Mouse (Mus musculus) intestine, embryonic 16.5 days (tissue): ENCODE results near the gene Atg2b. TPM values are rescaled to one million over a fixed set of nuclear protein-coding genes. Genes with fewer than 3 reads are reported as not detected.
A peak's percentile ranks its signal among the peaks of the same experiment; 100 is the strongest.

Source experiments
- ATAC-seq: fragments of 200-750 bp; cut with Nextera tagmentation; 2 replicates; pipeline ENCODE4 v1.8.0; 2017; ENCODE audit warnings: moderate TSS enrichment, moderate library complexity
- H3K27ac ChIP-seq: fragments of 300-500 bp; sonication (generic); 2 replicates; pipeline ENCODE4 v1.5.1; 2014; ENCODE audit warnings: mild to moderate bottlenecking, low read length
- H3K27me3 ChIP-seq: fragments of 300-500 bp; sonication (generic); replicated peaks from 2 replicates; pipeline ENCODE4 v1.6.1; 2014; ENCODE audit warnings: low read length, control low read depth, mixed read lengths; ENCODE audit not compliant: control insufficient read depth, insufficient read depth
- H3K36me3 ChIP-seq: fragments of 300-500 bp; sonication (generic); 2 replicates; pipeline ENCODE4 v1.6.1; 2014; ENCODE audit warnings: low read length, control low read depth; ENCODE audit not compliant: control insufficient read depth, insufficient read depth
- H3K4me1 ChIP-seq: fragments of 300-500 bp; sonication (generic); 2 replicates; pipeline ENCODE4 v1.6.1; 2014; ENCODE audit warnings: low read length, control low read depth, mixed read lengths; ENCODE audit not compliant: control insufficient read depth, insufficient read depth
- H3K4me2 ChIP-seq: fragments of 300-500 bp; sonication (generic); 2 replicates; pipeline ENCODE4 v1.6.1; 2014; ENCODE audit warnings: low read depth, low read length, control low read depth
- H3K4me3 ChIP-seq: fragments of 300-500 bp; sonication (generic); 2 replicates; pipeline ENCODE4 v1.5.1; 2014; ENCODE audit warnings: mild to moderate bottlenecking, low read length
- H3K9ac ChIP-seq: fragments of 300-500 bp; sonication (generic); 2 replicates; pipeline ENCODE4 v1.6.1; 2014; ENCODE audit warnings: low read depth, low read length
- H3K9me3 ChIP-seq: fragments of 300-500 bp; sonication (generic); 2 replicates; pipeline ENCODE4 v1.6.1; 2016; ENCODE audit warnings: low read length, control low read depth; ENCODE audit not compliant: control insufficient read depth
- WGBS: fragments of 180-500 bp; shearing (Covaris S2); extraction: QIAGEN DNeasy Blood & Tissue Kit; methylation state at CpG from one replicate; pipeline ENCODE4 v1.1.7; 2014; 5-methylcytosine and 5-hydroxymethylcytosine counted together
- polyA plus RNA-seq: library from polyadenylated mRNA; unstranded; fragments of >200 nt; fragmentation: Nextera tagmentation; extraction: Ambion mirVana; gene quantifications from 2 replicates; pipeline ENCODE4 v1.2.1, GENCODE M21; 2015

The Atg2b gene
- polyA plus RNA-seq, 1 experiment from 2014 or later: 10.5 TPM

DNA sequence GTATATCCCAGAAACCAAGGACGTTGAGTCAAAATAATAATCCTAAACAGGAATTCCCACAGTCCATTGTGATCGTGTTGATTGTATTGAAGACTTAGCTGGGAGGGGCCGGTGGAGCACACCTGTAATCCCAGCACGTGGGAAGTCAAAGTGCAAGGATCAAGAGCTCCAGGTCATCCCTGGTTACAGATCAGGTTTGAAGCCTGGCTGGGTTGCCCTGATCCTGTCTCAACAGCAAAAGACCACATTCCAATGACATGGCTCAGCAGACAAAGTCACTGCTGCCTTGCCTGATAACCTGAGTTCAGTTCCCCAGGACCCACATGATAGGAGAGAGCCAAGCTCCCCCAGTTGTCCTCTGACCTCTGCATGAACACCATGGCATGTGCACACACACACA, 2.4 kb upstream of the Atg2b start:
- peaks cover 14% of the 10 kb centered on the region for H3K4me1 ChIP-seq
- no peaks in the 10 kb centered on the region for H3K27me3 ChIP-seq
- WGBS: 68% methylated on average over 4 of the region's 4 CpGs
- H3K9ac ChIP-seq: no peak overlapping the region
- no peaks in the 10 kb centered on the region for H3K9me3 ChIP-seq
- H3K36me3 ChIP-seq: no peaks in the 10 kb centered on the region
- H3K4me3 ChIP-seq: no peak overlapping the region
- ATAC-seq: peak; percentile 22
- H3K4me2 ChIP-seq: no peak overlapping the region
- H3K27ac ChIP-seq: peak overlapping the region; percentile 71

DNA sequence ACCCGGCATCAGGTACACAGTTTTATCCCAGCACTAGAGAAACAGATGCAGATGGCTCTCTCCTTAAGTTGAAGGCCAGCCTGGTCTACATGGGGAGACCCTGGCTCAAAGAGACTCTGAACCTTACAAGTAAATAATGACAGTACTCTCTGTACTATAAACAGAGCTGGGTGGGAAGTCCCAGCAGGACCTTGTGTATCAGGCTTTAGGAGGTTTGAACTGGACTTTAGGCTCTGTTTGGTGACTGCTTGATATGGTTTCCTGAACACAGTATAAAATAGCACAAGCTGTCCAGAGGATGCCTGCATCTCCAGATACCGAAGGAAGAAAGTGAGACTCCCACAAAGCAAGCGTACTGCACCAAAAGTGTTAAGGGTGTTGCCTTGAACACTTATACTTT, 1.8 kb upstream of the Atg2b start:
- no peak for ATAC-seq
- no peak overlapping the region for H3K9ac ChIP-seq
- no peaks in the 10 kb centered on the region for H3K27me3 ChIP-seq
- no peaks in the 10 kb centered on the region for H3K9me3 ChIP-seq
- 90% methylated on average over 3 of the region's 3 CpGs for WGBS
- no peak overlapping the region for H3K4me2 ChIP-seq
- no peak overlapping the region for H3K4me3 ChIP-seq
- no peak overlapping the region for H3K27ac ChIP-seq
- H3K36me3 ChIP-seq: no peaks in the 10 kb centered on the region
- H3K4me1 ChIP-seq: peaks cover 17% of the 10 kb centered on the region

DNA sequence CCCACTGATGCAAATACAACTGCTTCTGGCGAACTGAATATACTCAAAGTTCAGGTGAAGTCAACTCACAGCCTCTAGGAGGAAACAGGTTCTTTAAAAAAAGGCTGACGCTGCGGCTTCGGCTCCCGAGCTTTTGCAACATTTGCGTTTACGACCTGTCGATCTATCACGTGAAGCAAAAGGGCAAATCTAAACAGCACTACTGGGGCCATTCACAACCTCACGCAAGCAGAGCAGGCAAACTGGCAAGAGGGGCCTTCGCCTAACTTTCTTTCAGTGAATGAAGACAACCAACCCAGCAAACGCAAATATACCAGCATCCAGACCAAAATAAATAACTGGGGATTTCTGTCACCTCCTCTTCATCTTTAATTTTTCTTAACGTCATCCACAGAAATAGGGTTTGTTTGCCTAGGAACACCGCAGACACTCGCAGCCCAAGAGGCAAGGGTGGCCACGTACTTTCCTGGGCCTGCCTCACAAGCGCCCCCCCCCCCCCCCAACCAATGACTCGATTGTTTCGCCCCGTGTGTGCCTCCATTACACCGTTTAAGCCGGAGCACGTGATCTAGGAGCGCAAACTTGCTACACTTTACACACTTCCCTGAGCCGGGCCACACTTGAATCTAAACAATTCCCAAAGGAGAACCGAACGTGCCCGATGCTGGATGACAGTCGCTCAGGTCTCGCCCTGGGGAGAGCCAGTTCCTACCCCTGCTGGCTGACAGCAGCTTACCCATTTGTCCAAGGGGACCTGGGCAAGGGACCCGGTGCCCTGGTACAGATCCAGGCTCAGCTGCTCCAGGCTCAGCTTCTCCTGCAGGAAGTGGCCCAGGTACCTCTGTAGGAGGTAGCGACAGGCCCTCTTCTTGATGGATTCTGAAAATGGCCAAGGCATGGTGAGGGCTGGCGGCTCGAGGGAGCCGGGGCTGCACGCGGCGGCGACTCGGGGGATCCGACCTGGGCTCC, 794 bp downstream of the Atg2b start, which contains the start of gene Gskip:
Gene Gskip (plus strand): TSS at position 897 of the 969 bp plus-strand sequence.
- WGBS: under 1% methylated on average over 41 of the region's 41 CpGs

DNA sequence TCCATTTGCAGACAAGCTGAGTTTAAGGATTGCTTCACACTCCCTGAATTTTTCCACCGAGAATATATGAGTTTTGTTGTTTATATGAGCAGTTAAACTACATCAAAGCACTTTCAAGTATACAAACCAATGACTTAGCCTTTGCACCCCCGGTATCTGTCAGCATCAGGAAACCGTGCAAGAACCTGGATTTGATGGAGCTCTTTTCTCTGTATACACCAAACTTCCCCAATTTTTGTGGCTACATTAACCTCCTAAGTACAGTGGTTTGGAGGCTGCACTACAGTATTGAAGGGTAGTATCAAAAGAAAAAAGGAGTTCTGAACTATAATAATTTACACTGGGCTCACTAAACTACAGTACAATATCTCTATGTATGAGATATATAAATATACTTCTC, 6.2 kb downstream of the Atg2b start:
- Histone ChIP-seq H3K27me3 (no peaks in the 10 kb centered on the region), H3K27ac (no peak overlapping the region), H3K9me3 (no peaks in the 10 kb centered on the region), H3K9ac (no peak overlapping the region), H3K4me2 (no peak overlapping the region), H3K4me3 (no peak overlapping the region), H3K36me3 (peaks cover 6% of the 10 kb centered on the region; the same call in 1 of the 2 replicates), H3K4me1 (peaks cover 10% of the 10 kb centered on the region)
- no peak for ATAC-seq
- 78% methylated on average over 3 of the region's 3 CpGs for WGBS

More for the DNA sequence above, 794 bp downstream of the Atg2b start, which contains the start of gene Gskip:
- Histone ChIP-seq H3K4me1 (peaks cover 17% of the 10 kb centered on the region), H3K27ac (peak within 1 kb of the TSS; percentile 96), H3K4me2 (peak within 1 kb of the TSS; percentile 90), H3K9ac (peak within 1 kb of the TSS; percentile 97), H3K9me3 (no peaks in the 10 kb centered on the region), H3K27me3 (no peaks in the 10 kb centered on the region), H3K36me3 (no peaks in the 10 kb centered on the region), H3K4me3 (peak within 1 kb of the TSS; percentile 95)
- ATAC-seq: peak; percentile 46

DNA sequence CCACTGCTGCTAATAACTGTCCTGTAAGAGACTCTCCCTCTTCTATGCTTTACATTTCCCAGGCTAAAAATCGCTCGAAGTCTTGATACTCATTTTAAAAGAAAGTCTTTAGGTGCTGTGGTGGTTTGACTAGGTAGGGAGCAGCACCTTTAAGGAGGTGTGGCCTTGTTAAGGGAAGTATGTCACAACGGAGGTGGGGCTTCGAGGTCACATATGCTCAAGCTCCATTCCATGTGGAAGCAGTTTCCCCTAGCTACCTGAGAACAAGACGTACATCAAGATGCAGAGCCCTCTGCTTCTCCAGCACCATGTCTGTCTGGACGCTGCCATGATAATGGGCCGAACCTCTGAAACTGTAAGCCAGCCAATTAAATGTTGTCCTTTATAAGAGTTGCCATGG, 6.8 kb downstream of the Atg2b start:
- H3K36me3 ChIP-seq: peaks cover 10% of the 10 kb centered on the region
- H3K9ac ChIP-seq: no peak overlapping the region
- H3K27ac ChIP-seq: no peak overlapping the region
- no peak for ATAC-seq
- H3K4me1 ChIP-seq: peaks cover 7% of the 10 kb centered on the region
- no peak overlapping the region for H3K4me2 ChIP-seq
- no peaks in the 10 kb centered on the region for H3K27me3 ChIP-seq
- WGBS: 91% methylated on average over 7 of the region's 7 CpGs
- no peak overlapping the region for H3K4me3 ChIP-seq
- no peaks in the 10 kb centered on the region for H3K9me3 ChIP-seq

DNA sequence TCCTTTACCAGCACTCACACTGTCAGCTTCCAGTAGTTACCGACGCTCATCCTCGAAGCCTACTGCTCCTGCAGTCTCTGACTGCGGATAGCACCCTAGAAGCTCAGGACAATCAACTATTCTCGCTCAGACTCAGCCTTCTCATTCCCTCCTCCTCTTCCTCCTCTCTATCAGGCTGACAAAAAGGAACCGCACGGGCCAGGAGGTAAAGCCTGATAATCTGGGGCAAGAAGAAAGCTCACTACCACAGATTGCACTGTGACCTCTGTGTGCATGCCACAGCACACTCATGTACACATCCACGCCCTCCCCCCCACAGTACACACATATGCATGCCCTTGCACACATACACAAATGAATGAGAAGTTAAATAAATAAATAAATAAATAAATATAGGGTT, 8.7 kb downstream of the Atg2b start:
- Histone ChIP-seq H3K4me2 (no peak overlapping the region), H3K27ac (no peak overlapping the region), H3K4me1 (no peaks in the 10 kb centered on the region), H3K36me3 (peaks cover 13% of the 10 kb centered on the region), H3K9ac (no peak overlapping the region), H3K27me3 (no peaks in the 10 kb centered on the region), H3K4me3 (no peak overlapping the region), H3K9me3 (no peaks in the 10 kb centered on the region)
- 89% methylated on average over 8 of the region's 8 CpGs for WGBS
- ATAC-seq: no peak

DNA sequence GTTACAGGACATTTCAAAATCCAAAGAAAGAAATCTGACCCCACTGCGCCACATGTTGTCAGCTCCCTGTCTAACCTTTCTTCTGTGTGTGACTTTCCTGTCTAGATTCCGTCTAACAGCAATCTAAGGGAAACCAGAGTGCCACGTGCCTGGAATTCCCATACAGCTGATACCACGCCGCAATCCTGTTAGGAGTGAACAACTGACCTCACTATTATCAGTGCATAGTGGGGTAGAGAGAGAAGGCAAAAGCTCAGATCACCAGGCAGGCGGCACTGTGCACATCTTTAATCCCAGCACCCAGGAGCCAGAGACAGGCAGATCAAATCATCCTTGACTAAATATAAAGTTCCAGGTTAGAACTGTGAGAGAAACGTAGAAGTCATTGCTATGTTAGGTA, 29.2 kb downstream of the Atg2b start:
- no peak overlapping the region for H3K4me3 ChIP-seq
- no peak for ATAC-seq
- no peaks in the 10 kb centered on the region for H3K4me1 ChIP-seq
- no peaks in the 10 kb centered on the region for H3K9me3 ChIP-seq
- H3K36me3 ChIP-seq: peaks cover 18% of the 10 kb centered on the region
- H3K27me3 ChIP-seq: no peaks in the 10 kb centered on the region
- H3K9ac ChIP-seq: no peak overlapping the region
- H3K27ac ChIP-seq: no peak overlapping the region
- no peak overlapping the region for H3K4me2 ChIP-seq
- WGBS: 91% methylated on average over 7 of the region's 7 CpGs

DNA sequence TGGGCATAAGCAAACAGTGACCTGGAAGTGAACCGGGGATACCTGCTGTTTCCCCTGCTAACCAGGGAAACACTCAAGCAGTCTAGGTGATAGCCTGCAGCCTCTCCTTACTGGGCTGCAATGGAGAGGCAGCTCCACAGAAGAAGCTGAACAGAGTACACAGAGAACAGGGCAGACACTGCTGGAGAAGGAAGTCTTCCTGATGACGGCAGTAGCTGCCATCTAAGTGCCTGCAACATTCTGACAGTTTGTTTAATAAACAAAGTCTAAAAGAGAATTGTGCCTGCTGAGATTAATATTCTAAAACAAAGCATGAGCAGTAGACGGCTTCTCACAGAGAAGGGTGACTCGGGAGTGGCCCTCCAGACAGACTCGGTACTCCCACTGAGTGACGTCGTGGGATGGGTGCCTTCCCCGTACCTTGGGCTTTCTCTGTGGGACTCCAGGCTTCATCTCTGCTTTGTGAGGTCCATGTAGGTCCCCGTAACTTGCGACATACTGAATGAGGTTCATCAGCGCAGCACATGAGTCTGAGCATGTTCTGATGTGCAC, 42.2 kb downstream of the Atg2b start:
- H3K9ac ChIP-seq: no peak overlapping the region
- H3K27me3 ChIP-seq: no peaks in the 10 kb centered on the region
- H3K4me2 ChIP-seq: no peak overlapping the region
- no peak for ATAC-seq
- peaks cover 17% of the 10 kb centered on the region for H3K36me3 ChIP-seq
- no peak overlapping the region for H3K4me3 ChIP-seq
- WGBS: 64% methylated on average over 11 of the region's 11 CpGs
- no peaks in the 10 kb centered on the region for H3K9me3 ChIP-seq
- H3K4me1 ChIP-seq: no peaks in the 10 kb centered on the region
- no peak overlapping the region for H3K27ac ChIP-seq

DNA sequence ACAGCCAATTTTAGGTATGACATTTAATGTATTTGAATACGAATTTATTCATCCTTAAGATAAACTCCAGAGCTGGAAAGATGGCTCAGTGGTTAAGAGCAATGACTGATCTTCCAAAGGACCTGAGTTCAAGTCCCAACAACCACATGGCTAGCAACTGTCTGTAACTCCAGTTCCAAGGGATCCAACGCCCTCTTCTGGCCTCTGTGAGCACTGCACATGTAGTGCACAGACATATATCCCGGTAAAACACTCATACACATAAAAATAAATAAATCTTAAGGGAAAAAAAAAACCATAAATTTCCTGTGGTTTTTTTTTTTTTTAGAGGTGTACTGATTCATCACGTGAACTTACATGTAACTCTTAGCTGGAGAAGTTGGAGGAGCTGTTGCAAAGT, 47.5 kb downstream of the Atg2b start:
- H3K4me3 ChIP-seq: no peak overlapping the region
- no peaks in the 10 kb centered on the region for H3K9me3 ChIP-seq
- H3K27ac ChIP-seq: no peak overlapping the region
- H3K27me3 ChIP-seq: no peaks in the 10 kb centered on the region
- peaks cover 12% of the 10 kb centered on the region for H3K36me3 ChIP-seq
- whole genome bisulfite sequencing: 75% methylated on average over 4 of the region's 4 CpGs
- ATAC-seq: no peak
- H3K9ac ChIP-seq: no peak overlapping the region
- H3K4me1 ChIP-seq: peaks cover 3% of the 10 kb centered on the region; the same call in 1 of the 2 replicates
- H3K4me2 ChIP-seq: no peak overlapping the region
